Comparison of ENCODE assay signal across 33 mouse cellular contexts in genomic region chr14:107329302-107329701, GRCm38 (mm10).
DNase-seq lines count a peak whose midpoint lies in the region; ATAC-seq and TF ChIP-seq lines count a peak whose summit lies in the region.
"Had no signal": no experiment of that assay in that cellular context is flagged by ENCODE, and none has a peak within 500 bp of the region (broad histone marks: within the 10 kb centered on the region; RNA-seq: fewer than 3 reads in every experiment).

No protein-coding gene starts in this region.

- H3K27me3 ChIP-seq in forebrain, embryonic 16.5 days (replicated peaks; ENCODE audit: control insufficient read depth, insufficient read depth, low read length), result no peaks in the 10 kb centered on the region
- H3K27me3 ChIP-seq in forebrain, embryonic 10.5 days (ENCODE audit: poor library complexity, severe bottlenecking), result no peaks in the 10 kb centered on the region
- no peaks in the 10 kb centered on the region for H3K27me3 ChIP-seq in intestine, embryonic 15.5 days (replicated peaks)
- H3K27me3 ChIP-seq: CH12.LX; heart, embryonic 15.5 days; hindbrain, embryonic 15.5 days; liver, embryonic 15.5 days; lung, embryonic 15.5 days; midbrain, embryonic 15.5 days; neural tube, embryonic 13.5 days; Patski had no signal

- no peaks in the 10 kb centered on the region for H3K4me1 ChIP-seq in forebrain, embryonic 16.5 days (replicated peaks; ENCODE audit: control insufficient read depth, insufficient read depth, low read length)
- H3K4me1 ChIP-seq in forebrain, embryonic 10.5 days, result no peaks in the 10 kb centered on the region
- no peaks in the 10 kb centered on the region for H3K4me1 ChIP-seq in intestine, embryonic 15.5 days (replicated peaks)
- H3K4me1 ChIP-seq: embryonic facial prominence, embryonic 10.5 days; heart, embryonic 15.5 days; hindbrain, embryonic 15.5 days; limb, embryonic 10.5 days; liver, embryonic 15.5 days; lung, embryonic 15.5 days; midbrain, embryonic 15.5 days; neural tube, embryonic 13.5 days had no signal

- intact Hi-C loops in heart, postnatal 36 days (cut with DNase I), result no loop called here

- DNase-seq in forebrain, embryonic 10.5 days (ENCODE audit: extremely low spot score, low spot score), result no peak
- peak; percentile 73 for DNase-seq in brain, embryonic 14.5 days (ENCODE audit: low read depth)
- DNase-seq in layer of hippocampus, adult 18-20 months (ENCODE audit: low spot score in 2 of 2), result peak; percentile 38 to 63
- DNase-seq in layer of hippocampus, postnatal 14 days (ENCODE audit: low spot score in 2 of 2), result peak; percentile 14 to 77
- DNase-seq in heart, postnatal 36 days, result no peak
- DNase-seq: B cell, adult 2 months; cerebellum, adult 2 months; gastrocnemius, postnatal 36 days; heart, adult 2 months; heart, postnatal 4 days; kidney, adult 9 months; kidney, postnatal 25 days; liver; lung, postnatal 4 days; retina, postnatal 1 day; right cerebral cortex, postnatal 25 days; spleen, adult 18-20 months; thymus, postnatal 14 days had no signal

- no peak overlapping the region for H3K27ac ChIP-seq in forebrain, embryonic 16.5 days (ENCODE audit: low read length)
- no peak overlapping the region for H3K27ac ChIP-seq in forebrain, embryonic 10.5 days
- H3K27ac ChIP-seq in intestine, embryonic 15.5 days, result no peak overlapping the region
- H3K27ac ChIP-seq: embryonic facial prominence, embryonic 10.5 days; heart, adult 2 months; heart, embryonic 15.5 days; hindbrain, embryonic 15.5 days; limb, embryonic 10.5 days; liver, embryonic 15.5 days; lung, embryonic 15.5 days; midbrain, embryonic 15.5 days; neural tube, embryonic 13.5 days had no signal

- no peaks in the 10 kb centered on the region for H3K36me3 ChIP-seq in forebrain, embryonic 16.5 days (ENCODE audit: control insufficient read depth, insufficient read depth)
- no peaks in the 10 kb centered on the region for H3K36me3 ChIP-seq in forebrain, embryonic 10.5 days (replicated peaks)
- no peaks in the 10 kb centered on the region for H3K36me3 ChIP-seq in intestine, embryonic 15.5 days
- H3K36me3 ChIP-seq: embryonic facial prominence, embryonic 10.5 days; G1E; heart, embryonic 15.5 days; hindbrain, embryonic 15.5 days; limb, embryonic 10.5 days; liver, embryonic 15.5 days; lung, embryonic 15.5 days; midbrain, embryonic 15.5 days; neural tube, embryonic 13.5 days had no signal

- H3K9me3 ChIP-seq in forebrain, embryonic 16.5 days (ENCODE audit: control insufficient read depth, low read length), result no peaks in the 10 kb centered on the region
- no peaks in the 10 kb centered on the region for H3K9me3 ChIP-seq in forebrain, embryonic 10.5 days
- H3K9me3 ChIP-seq in intestine, embryonic 15.5 days, result no peaks in the 10 kb centered on the region
- H3K9me3 ChIP-seq: embryonic facial prominence, embryonic 10.5 days; G1E; heart, embryonic 15.5 days; hindbrain, embryonic 15.5 days; limb, embryonic 10.5 days; liver, embryonic 15.5 days; lung, embryonic 15.5 days; midbrain, embryonic 15.5 days; neural tube, embryonic 13.5 days had no signal

- H3K9ac ChIP-seq in forebrain, embryonic 16.5 days (replicated peaks; ENCODE audit: low read depth, low read length), result no peak overlapping the region
- no peak overlapping the region for H3K9ac ChIP-seq in intestine, embryonic 15.5 days
- H3K9ac ChIP-seq: heart, embryonic 15.5 days; hindbrain, embryonic 15.5 days; liver, embryonic 15.5 days; lung, embryonic 15.5 days; midbrain, embryonic 15.5 days; neural tube, embryonic 13.5 days had no signal

- H3K4me2 ChIP-seq in forebrain, embryonic 16.5 days (ENCODE audit: low read length), result no peak overlapping the region
- H3K4me2 ChIP-seq in intestine, embryonic 15.5 days (replicated peaks), result no peak overlapping the region
- H3K4me2 ChIP-seq: heart, embryonic 15.5 days; hindbrain, embryonic 15.5 days; liver, embryonic 15.5 days; lung, embryonic 15.5 days; midbrain, embryonic 15.5 days; neural tube, embryonic 13.5 days had no signal

- no peak overlapping the region for H3K4me3 ChIP-seq in forebrain, embryonic 16.5 days (replicated peaks; ENCODE audit: low read length)
- H3K4me3 ChIP-seq in forebrain, embryonic 10.5 days, result no peak overlapping the region
- H3K4me3 ChIP-seq in intestine, embryonic 15.5 days (replicated peaks), result no peak overlapping the region
- H3K4me3 ChIP-seq: embryonic facial prominence, embryonic 10.5 days; heart, adult 2 months; heart, embryonic 15.5 days; hindbrain, embryonic 15.5 days; limb, embryonic 10.5 days; liver, embryonic 15.5 days; lung, embryonic 15.5 days; midbrain, embryonic 15.5 days; myocyte; neural tube, embryonic 13.5 days had no signal

- 77% methylated on average over 1 of the region's 1 CpGs for WGBS in forebrain, embryonic 16.5 days
- WGBS in forebrain, embryonic 10.5 days, result 88% methylated on average over 1 of the region's 1 CpGs
- 89% methylated on average over 1 of the region's 1 CpGs for WGBS in intestine, embryonic 15.5 days

- peak; percentile 67; the same call in 1 of the 2 replicates for ATAC-seq in forebrain, embryonic 16.5 days
- no peak for ATAC-seq in intestine, embryonic 15.5 days
- ATAC-seq: intestine, embryonic 16.5 days; midbrain, embryonic 15.5 days; Patski had no signal

- no peak for TF ChIP-seq POLR2A in brain, embryonic 14.5 days (IDR thresholded peaks at IDR 0.05; ENCODE audit: borderline replicate concordance, extremely low read depth, insufficient read depth, insufficient read length, poor library complexity, severe bottlenecking)

- no peak for TF ChIP-seq CTCF in brain, embryonic 14.5 days (IDR thresholded peaks at IDR 0.05; ENCODE audit: borderline replicate concordance, extremely low read depth, insufficient read depth, insufficient read length)

Comparison
In these comparisons a context has a peak if more than half of its experiments do, and no peak if none do; other contexts are left out.
1. DNase-seq: peak in brain, embryonic 14.5 days (single experiment), layer of hippocampus, adult 18-20 months (2 of 2) and layer of hippocampus, postnatal 14 days (2 of 2); none in forebrain, embryonic 10.5 days (single experiment) and heart, postnatal 36 days (0 of 2).